Mouse (Mus musculus) neural tube, embryonic 13.5 days (tissue): ENCODE data around the gene Pdcd1lg2. TPM values are rescaled to one million over a fixed set of nuclear protein-coding genes. Genes with fewer than 3 reads are reported as not detected.

Experiments used
- ATAC-seq: fragments of 200-750 bp; cut with Nextera tagmentation; 2 replicates; pipeline ENCODE4 v1.8.0; 2017; ENCODE audit warnings: low read depth, mild to moderate bottlenecking, moderate TSS enrichment, moderate library complexity
- H3K27ac ChIP-seq: fragments of 300-500 bp; sonication (generic); replicated peaks from 2 replicates; pipeline ENCODE4 v1.5.1; 2015; ENCODE audit warnings: moderate library complexity, mild to moderate bottlenecking, inconsistent platforms
- H3K27me3 ChIP-seq: fragments of 300-500 bp; sonication (generic); 2 replicates; pipeline ENCODE4 v1.6.1; 2015; ENCODE audit warnings: mild to moderate bottlenecking, inconsistent platforms
- H3K36me3 ChIP-seq: fragments of 300-500 bp; sonication (generic); 2 replicates; pipeline ENCODE4 v1.6.1; 2015; ENCODE audit warnings: mild to moderate bottlenecking, inconsistent platforms
- H3K4me1 ChIP-seq: fragments of 300-500 bp; sonication (generic); replicated peaks from 2 replicates; pipeline ENCODE4 v1.6.1; 2015; ENCODE audit warnings: inconsistent platforms
- H3K4me2 ChIP-seq: fragments of 300-500 bp; sonication (generic); 2 replicates; pipeline ENCODE4 v1.6.1; 2015; ENCODE audit warnings: inconsistent platforms, mild to moderate bottlenecking, moderate library complexity
- H3K4me3 ChIP-seq: fragments of 300-500 bp; sonication (generic); 2 replicates; pipeline ENCODE4 v1.5.1; 2015; ENCODE audit warnings: mild to moderate bottlenecking, inconsistent platforms
- H3K9ac ChIP-seq: fragments of 300-500 bp; sonication (generic); 2 replicates; pipeline ENCODE4 v1.6.1; 2015; ENCODE audit warnings: moderate library complexity, mild to moderate bottlenecking, inconsistent platforms
- H3K9me3 ChIP-seq: fragments of 300-500 bp; sonication (generic); 2 replicates; pipeline ENCODE4 v1.6.1; 2016; ENCODE audit warnings: inconsistent platforms
- WGBS: fragments of 180-500 bp; shearing (Covaris S2); methylation state at CpG from one replicate; pipeline ENCODE4 v1.1.7; 2015; 5-methylcytosine and 5-hydroxymethylcytosine counted together
- polyA plus RNA-seq: library from polyadenylated mRNA; unstranded; fragments of >200 nt; fragmentation: Nextera tagmentation; extraction: Ambion mirVana; gene quantifications from 2 replicates; pipeline ENCODE4 v1.2.1, GENCODE M21; 2015

The Pdcd1lg2 gene
- polyA plus RNA-seq = not detected in 2 replicates

DNA sequence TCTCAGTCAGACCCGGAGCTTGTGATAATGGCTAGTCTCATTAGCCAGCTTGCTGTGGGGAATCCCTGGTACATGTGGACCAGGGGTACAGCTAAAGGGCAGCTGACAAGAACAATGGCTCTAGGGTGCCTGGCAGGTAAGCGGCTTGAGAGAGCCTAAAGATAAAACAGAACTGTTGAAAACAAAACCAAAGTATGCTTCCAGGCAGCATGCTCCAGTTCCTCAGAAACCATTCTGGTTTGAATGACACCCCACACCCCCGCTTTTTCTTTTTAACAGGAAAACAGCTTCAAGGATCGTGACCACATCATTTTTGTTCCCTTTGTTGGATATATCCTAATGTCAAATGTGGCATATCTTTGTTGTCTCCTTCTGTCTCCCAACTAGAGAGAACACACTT, at the start of gene Pdcd1lg2:
TSS of gene Pdcd1lg2 (plus strand) at position 301 of the 400 bp plus-strand sequence.
- no peaks in the 10 kb centered on the region for H3K27me3 ChIP-seq
- no peak within 1 kb of the TSS for H3K4me3 ChIP-seq
- ATAC-seq = no peak
- no peak within 1 kb of the TSS for H3K4me2 ChIP-seq
- H3K9me3 ChIP-seq = no peaks in the 10 kb centered on the region
- no peak within 1 kb of the TSS for H3K9ac ChIP-seq
- no peak within 1 kb of the TSS for H3K27ac ChIP-seq
- H3K36me3 ChIP-seq = no peaks in the 10 kb centered on the region
- WGBS = 92% methylated on average over 4 of the region's 4 CpGs
- no peaks in the 10 kb centered on the region for H3K4me1 ChIP-seq

DNA sequence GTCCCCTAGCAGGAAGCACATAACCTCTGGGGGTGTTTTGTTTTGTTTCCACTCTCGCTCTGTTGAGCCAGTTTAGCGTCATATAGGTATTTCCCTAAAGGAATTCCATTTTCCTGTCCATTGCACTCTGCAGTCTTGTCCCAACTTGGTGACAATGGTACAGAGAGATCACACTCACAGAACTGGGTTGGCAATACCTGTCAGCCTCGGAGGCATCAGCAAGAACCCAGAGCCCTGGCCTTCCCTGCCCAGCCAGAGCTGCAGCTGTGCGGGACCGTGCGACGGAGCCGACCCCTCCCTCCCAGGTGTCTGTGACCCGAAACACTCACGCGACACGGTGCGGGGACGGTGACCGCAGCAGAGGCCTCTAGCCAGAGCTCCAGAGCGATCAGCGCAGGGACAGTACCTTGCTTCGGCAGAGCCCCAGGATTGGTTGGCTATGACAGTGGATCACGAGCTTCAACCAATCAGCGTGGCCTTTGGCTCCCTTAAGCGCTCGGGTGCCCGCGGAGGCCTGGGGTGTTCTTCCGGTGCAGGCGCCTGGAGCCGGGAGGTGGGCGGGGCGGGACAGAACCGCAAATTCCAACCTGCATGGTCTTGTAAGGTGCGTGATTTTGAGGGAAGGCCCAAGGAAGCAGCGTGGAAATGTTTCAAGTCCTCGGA, 49.1 kb upstream of the Pdcd1lg2 start:
- 3% methylated on average over 33 of the region's 33 CpGs for WGBS
- H3K4me2 ChIP-seq = peak overlapping the region; percentile 66
- no peaks in the 10 kb centered on the region for H3K27me3 ChIP-seq
- H3K4me3 ChIP-seq = peak overlapping the region; percentile 76
- peak overlapping the region; percentile 87 for H3K9ac ChIP-seq
- ATAC-seq = peak; percentile 100
- H3K27ac ChIP-seq = peak overlapping the region; percentile 71; the same call in 1 of the 2 replicates
- H3K4me1 ChIP-seq = peaks cover 24% of the 10 kb centered on the region
- no peaks in the 10 kb centered on the region for H3K9me3 ChIP-seq
- H3K36me3 ChIP-seq = peaks cover 19% of the 10 kb centered on the region

DNA sequence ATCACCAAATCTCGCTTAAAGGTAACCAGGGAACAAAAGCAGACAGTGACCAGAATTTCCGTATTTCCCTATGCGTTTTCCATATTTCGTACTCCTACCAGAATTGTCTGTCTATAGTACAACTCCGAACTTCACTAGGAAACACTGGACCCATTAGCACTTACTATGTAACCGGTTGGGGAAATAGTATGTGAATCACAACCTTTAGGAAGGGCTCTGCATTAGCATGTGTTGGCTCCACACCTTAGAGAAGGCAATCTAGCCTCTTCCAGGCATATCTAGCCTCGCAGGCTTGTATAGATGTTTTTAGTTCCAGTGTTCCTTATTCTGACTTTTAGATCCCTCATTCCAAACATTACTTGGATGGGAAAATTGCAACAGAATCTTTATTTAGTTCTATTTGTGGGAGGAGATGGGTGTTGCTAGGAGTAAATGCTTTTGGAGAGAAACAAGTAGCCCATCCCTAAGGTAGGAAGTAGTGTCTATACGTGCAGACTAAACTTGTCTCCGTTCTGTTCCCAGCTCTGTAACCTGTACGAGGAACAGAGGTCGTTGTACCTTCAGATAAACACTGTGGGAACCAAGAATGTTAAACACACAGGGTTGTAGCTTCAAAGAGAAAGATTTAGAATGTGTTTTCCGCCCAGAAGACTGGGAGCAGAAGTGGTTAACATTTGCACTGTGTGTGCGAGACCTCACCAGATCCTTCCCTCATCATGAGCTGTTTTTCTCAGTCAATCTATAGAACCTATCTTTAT, 48.4 kb upstream of the Pdcd1lg2 start:
- ATAC-seq = peak; percentile 52
- WGBS = 52% methylated on average over 13 of the region's 13 CpGs
- H3K4me3 ChIP-seq = peak overlapping the region; percentile 76

GRCm38 (mm10) chr19:29363557-29363956, 47.2 kb upstream of the Pdcd1lg2 start:
- Histone ChIP-seq H3K4me3 (no peak overlapping the region), H3K9ac (no peak overlapping the region), H3K27me3 (no peaks in the 10 kb centered on the region), H3K27ac (no peak overlapping the region), H3K4me1 (peaks cover 35% of the 10 kb centered on the region), H3K9me3 (no peaks in the 10 kb centered on the region), H3K4me2 (no peak overlapping the region), H3K36me3 (0 out of 2 replicates have a peak, but pooled peaks cover 7% of the 10 kb centered on the region)
- ATAC-seq = no peak
- WGBS = 90% methylated on average over 7 of the region's 7 CpGs

More for the DNA sequence above, 48.4 kb upstream of the Pdcd1lg2 start:
- no peaks in the 10 kb centered on the region for H3K27me3 ChIP-seq
- peak overlapping the region; percentile 66 for H3K4me2 ChIP-seq
- H3K27ac ChIP-seq = peak overlapping the region; percentile 30; the same call in 1 of the 2 replicates
- H3K4me1 ChIP-seq = peaks cover 32% of the 10 kb centered on the region
- H3K9ac ChIP-seq = peak overlapping the region; percentile 87
- no peaks in the 10 kb centered on the region for H3K9me3 ChIP-seq
- peaks cover 14% of the 10 kb centered on the region for H3K36me3 ChIP-seq

GRCm38 (mm10) chr19:29364076-29364475, 46.6 kb upstream of the Pdcd1lg2 start:
- 83% methylated on average over 5 of the region's 5 CpGs for WGBS
- no peak overlapping the region for H3K4me3 ChIP-seq
- ATAC-seq = no peak
- H3K9me3 ChIP-seq = no peaks in the 10 kb centered on the region
- no peak overlapping the region for H3K4me2 ChIP-seq
- H3K27ac ChIP-seq = no peak overlapping the region
- peaks cover 35% of the 10 kb centered on the region for H3K4me1 ChIP-seq
- H3K9ac ChIP-seq = no peak overlapping the region
- H3K27me3 ChIP-seq = no peaks in the 10 kb centered on the region
- H3K36me3 ChIP-seq = 0 out of 2 replicates have a peak, but pooled peaks cover 2% of the 10 kb centered on the region

DNA sequence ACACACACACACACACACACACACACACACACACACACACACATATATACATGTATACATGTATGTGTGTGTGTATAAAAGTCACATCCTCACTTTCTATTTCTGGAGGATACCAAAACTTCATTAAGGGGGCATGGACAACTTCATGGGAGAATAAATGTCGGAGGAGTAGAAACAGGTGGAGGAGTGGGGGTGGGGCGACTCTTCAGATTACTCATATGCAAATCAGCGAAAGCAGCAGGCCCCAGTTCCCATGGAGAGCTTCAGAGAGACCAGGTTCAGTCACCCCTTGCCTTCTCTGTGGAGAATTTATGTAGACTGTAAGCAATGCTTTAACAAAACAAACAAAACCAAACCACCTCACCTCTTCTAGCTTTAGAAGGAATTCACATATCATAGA, 45.6 kb upstream of the Pdcd1lg2 start:
- Histone ChIP-seq H3K36me3 (no peaks in the 10 kb centered on the region), H3K4me1 (peaks cover 32% of the 10 kb centered on the region), H3K9me3 (no peaks in the 10 kb centered on the region), H3K4me3 (no peak overlapping the region), H3K27me3 (no peaks in the 10 kb centered on the region), H3K27ac (no peak overlapping the region), H3K9ac (no peak overlapping the region), H3K4me2 (no peak overlapping the region)
- no peak for ATAC-seq
- WGBS = 25% methylated on average over 3 of the region's 3 CpGs

DNA sequence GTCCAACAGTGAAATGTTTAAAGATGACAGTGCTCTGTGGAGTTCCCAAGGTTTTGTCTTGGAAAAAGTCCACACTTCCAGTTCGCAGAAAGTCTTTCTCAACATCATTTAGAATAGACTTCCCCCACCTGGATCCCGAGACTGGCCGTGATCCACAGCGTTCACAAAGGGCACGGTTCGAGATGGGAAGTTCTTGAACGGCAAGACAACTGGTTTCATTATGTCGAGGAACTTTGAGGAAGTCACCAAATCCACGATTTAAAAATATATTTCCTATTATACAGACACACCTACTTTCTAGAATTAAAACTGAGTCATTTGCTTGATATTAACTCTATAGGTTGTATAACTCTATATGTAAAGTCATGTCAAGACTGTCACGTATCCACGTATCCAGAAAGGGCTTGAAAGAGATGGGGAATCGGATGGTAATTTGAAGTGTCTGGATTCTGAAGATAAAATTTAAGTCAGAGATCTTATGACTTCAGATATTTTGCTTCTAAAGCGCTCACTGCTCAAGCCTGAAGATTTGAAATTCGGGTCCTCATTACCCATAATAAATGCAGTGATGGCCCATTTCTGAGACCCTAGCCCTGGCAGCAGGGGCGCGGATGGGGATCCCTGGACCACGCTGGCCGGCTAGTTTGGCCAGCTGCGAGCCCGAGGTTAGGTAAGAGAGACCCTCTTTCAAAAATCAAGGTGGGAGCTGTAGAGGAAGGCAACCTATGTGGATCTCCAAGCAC, 44.3 kb upstream of the Pdcd1lg2 start:
- Histone ChIP-seq H3K36me3 (no peaks in the 10 kb centered on the region), H3K4me2 (peak overlapping the region; percentile 71), H3K9me3 (no peaks in the 10 kb centered on the region), H3K27ac (no peak overlapping the region), H3K27me3 (no peaks in the 10 kb centered on the region), H3K4me1 (peaks cover 19% of the 10 kb centered on the region), H3K9ac (0 out of 2 replicates have a peak overlapping the region, but pooled peaks have one; percentile 68), H3K4me3 (peak overlapping the region; percentile 44)
- no peak for ATAC-seq
- 64% methylated on average over 20 of the region's 20 CpGs for WGBS

GRCm38 (mm10) chr19:29366969-29367622, 43.6 kb upstream of the Pdcd1lg2 start, which contains the start of the genes Plgrkt and Cd274:
Plgrkt (minus strand) TSS chr19:29367390.
Cd274 (plus strand) TSS chr19:29367455.
- Histone ChIP-seq H3K9me3 (no peaks in the 10 kb centered on the region), H3K27me3 (no peaks in the 10 kb centered on the region), H3K27ac (no peak within 1 kb of the TSS), H3K4me1 (peaks cover 18% of the 10 kb centered on the region), H3K4me2 (peak within 1 kb of the TSS; percentile 71), H3K4me3 (peak within 1 kb of the TSS; percentile 44), H3K9ac (peak within 1 kb of the TSS; percentile 68), H3K36me3 (no peaks in the 10 kb centered on the region)
- no peak for ATAC-seq
- WGBS = 5% methylated on average over 26 of the region's 26 CpGs

DNA sequence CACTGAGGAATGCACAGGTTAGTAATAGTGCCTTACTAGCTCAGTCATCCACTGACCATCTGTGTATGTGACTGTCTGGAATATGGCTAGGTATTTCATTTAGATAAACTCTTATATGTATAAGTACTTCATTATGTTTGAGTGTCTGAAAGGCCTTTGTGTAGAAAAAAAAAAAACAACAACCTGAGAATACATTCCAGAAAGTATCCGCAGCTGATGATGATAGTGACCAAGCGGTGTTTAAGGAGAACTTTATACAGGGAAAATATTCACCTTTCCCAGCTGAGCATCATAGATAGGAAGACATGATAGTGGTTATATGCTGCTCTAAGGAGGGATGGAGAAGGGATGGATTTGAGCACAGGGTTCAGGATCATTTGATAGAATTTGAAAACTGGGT, 42.7 kb upstream of the Pdcd1lg2 start:
- ATAC-seq = no peak
- no peak overlapping the region for H3K9ac ChIP-seq
- H3K27me3 ChIP-seq = no peaks in the 10 kb centered on the region
- WGBS = 93% methylated on average over 2 of the region's 2 CpGs
- no peak overlapping the region for H3K27ac ChIP-seq
- H3K9me3 ChIP-seq = no peaks in the 10 kb centered on the region
- no peak overlapping the region for H3K4me3 ChIP-seq
- H3K4me1 ChIP-seq = peaks cover 11% of the 10 kb centered on the region; the same call in 1 of the 2 replicates
- H3K4me2 ChIP-seq = no peak overlapping the region
- no peaks in the 10 kb centered on the region for H3K36me3 ChIP-seq

GRCm38 (mm10) chr19:29368671-29369309, 41.9 kb upstream of the Pdcd1lg2 start:
- ATAC-seq = no peak
- Histone ChIP-seq H3K9ac (no peak overlapping the region), H3K4me2 (no peak overlapping the region), H3K4me1 (peaks cover 17% of the 10 kb centered on the region; the same call in 1 of the 2 replicates), H3K36me3 (no peaks in the 10 kb centered on the region), H3K9me3 (no peaks in the 10 kb centered on the region), H3K4me3 (no peak overlapping the region), H3K27ac (no peak overlapping the region), H3K27me3 (no peaks in the 10 kb centered on the region)
- WGBS = 77% methylated on average over 3 of the region's 3 CpGs

DNA sequence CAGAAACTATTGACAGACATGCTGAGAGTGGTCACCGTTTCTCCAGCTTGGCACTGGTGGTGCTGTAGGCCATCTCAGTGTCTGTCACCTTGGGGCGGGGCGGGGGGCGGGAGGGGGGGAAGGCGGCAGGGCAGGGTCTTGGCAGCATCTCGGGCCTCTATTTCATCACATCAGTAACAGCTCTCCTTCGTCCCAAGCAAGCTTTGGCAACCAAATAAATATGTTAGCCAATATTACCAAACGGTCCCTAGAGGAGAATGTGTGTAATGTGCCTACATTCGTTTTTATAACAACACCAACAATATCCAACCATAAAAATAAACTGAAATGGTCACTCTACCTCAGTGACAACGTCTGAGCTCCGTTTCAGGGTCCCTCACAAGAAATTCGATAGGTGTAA, 40.6 kb upstream of the Pdcd1lg2 start:
- Histone ChIP-seq H3K27ac (no peak overlapping the region), H3K4me1 (peaks cover 18% of the 10 kb centered on the region; the same call in 1 of the 2 replicates), H3K9me3 (no peaks in the 10 kb centered on the region), H3K36me3 (no peaks in the 10 kb centered on the region), H3K4me2 (no peak overlapping the region), H3K4me3 (no peak overlapping the region), H3K27me3 (no peaks in the 10 kb centered on the region), H3K9ac (no peak overlapping the region)
- ATAC-seq = no peak
- WGBS = 68% methylated on average over 12 of the region's 12 CpGs
